Mouse (Mus musculus) G1E-ER4 (cell line): ENCODE results near the gene Tnks2. TPM values are rescaled to one million over a fixed set of nuclear protein-coding genes. Genes with fewer than 3 reads are reported as not detected.

Source experiments
- GATA1 ChIP-seq: IDR thresholded peaks from one replicate; pipeline ENCODE4 v1.8.0; 2012; ENCODE audit warnings: low read length, inconsistent platforms
- polyA plus RNA-seq: library from polyadenylated mRNA; stranded (reverse); fragments of >175 nt; gene quantifications from 2 replicates; pipeline ENCODE4 v1.2.3, GENCODE M21; 2012

The Tnks2 gene
- polyA plus RNA-seq, 1 experiment: 25.8 TPM

GRCm38 (mm10) chr19:36815396-36816271 lies 18.4 kb upstream of the Tnks2 start:
- no peak for TF ChIP-seq GATA1

GRCm38 (mm10) chr19:36818141-36818885 lies 15.7 kb upstream of the Tnks2 start:
- TF ChIP-seq GATA1: no peak

- TF ChIP-seq GATA1: no peak
Observed at GRCm38 (mm10) chr19:36819199-36819598, 14.8 kb upstream of the Tnks2 start.

- TF ChIP-seq GATA1: no peak
Observed at GRCm38 (mm10) chr19:36820469-36820868, 13.6 kb upstream of the Tnks2 start.

- TF ChIP-seq GATA1: no peak
Observed at GRCm38 (mm10) chr19:36822701-36823100, 11.3 kb upstream of the Tnks2 start.

DNA sequence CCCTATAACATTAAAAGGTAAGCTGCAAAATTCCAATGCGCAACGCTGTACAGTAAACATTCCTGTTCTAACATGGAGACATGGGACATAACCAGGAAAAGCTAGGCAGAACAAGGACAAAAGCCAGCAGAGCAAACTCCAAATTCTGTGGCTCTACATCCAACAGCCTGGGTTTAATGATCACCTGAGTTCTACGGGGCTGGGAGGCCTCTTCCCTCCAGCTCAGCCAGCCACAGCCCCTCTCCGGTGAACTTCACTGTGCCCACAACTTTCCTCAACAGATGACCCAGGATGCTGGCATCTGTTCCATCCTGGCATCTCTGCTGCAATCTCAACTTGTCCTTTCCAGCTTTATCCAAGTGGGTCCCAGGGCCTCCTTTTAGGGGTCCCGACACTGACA lies 6.4 kb upstream of the Tnks2 start:
- no peak for TF ChIP-seq GATA1

DNA sequence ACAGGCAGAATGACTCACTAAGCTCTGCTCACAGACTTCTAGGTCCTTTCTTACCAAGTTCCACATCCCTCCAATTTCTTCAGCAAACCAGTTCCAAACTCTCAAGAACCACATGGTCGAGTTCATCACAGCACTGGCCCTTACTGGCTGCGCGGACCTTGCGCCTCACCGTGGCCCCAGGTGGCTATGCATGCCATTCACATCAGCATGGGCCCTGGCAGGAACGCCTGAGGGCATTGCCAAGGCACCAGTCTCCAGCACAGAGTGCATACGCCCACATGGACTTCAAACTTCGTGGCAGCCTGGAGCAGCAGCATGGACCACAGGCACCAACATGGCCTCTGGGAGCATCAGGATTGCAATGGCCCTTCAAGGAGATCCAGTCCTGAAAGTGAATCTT lies 5.7 kb upstream of the Tnks2 start:
- TF ChIP-seq GATA1: no peak

- no peak for TF ChIP-seq GATA1
Observed at GRCm38 (mm10) chr19:36832951-36833787, 863 bp upstream of the Tnks2 start.

DNA sequence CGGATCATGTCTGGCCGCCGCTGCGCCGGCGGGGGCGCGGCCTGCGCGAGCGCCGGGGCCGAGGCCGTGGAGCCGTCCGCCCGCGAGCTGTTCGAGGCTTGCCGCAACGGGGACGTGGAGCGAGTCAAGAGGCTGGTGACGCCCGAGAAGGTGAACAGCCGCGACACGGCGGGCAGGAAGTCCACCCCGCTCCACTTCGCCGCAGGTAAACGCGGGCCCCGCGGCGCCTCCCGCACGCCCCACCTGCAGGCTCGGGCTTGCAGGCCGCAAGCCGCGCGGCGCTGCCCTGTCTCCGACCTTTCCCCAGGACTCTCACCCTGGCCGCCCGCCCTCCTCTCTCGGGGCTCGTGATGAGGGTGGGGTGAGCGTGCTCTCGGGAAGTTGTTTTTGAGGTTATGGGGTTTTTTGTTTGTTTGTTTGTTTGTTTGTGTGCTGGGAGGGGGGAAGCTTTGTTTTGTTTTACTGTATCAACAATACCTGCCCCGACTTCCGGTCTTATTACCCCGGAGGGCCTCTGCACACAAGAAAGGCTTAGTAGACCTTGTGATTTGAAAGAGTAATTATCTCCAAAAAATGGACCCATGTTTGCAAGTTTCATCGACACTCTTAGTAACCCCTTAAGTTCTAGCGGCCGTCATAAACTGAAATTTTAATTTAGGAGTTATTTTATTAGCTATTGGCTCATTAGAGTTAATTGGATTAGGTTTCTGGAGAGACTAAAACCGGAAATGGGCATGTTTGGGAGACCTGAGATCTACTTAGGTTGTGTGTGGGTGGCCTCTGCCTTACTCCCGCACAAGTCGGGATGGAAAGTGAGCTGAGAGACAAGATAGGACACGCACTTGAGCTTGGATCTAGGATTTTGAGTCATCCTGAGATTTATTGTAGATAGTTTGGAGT lies 750 bp downstream of the Tnks2 start:
- no peak for TF ChIP-seq GATA1

DNA sequence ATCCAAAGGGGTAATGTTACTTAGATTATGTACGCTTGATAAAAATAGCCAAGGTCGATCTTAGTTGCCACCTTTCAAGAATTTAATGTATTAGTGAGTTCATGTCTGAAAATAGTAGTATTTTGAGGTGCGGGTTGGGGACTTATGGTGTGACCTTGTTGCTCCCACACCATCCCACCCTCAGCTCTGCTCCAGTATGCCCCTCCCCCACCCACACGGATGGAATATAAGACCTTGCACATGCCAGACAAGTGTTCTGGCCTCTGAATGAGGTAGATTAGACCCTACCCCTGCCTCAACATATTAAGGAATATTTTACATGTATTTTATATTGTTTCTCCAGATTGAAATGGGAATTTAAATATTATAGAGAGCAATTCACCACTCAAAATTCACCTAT lies 2.0 kb downstream of the Tnks2 start:
- TF ChIP-seq GATA1: no peak

- no peak for TF ChIP-seq GATA1
Observed at GRCm38 (mm10) chr19:36840301-36840700, 6.3 kb downstream of the Tnks2 start.

GRCm38 (mm10) chr19:36843866-36844265 lies 9.8 kb downstream of the Tnks2 start:
- TF ChIP-seq GATA1: no peak

DNA sequence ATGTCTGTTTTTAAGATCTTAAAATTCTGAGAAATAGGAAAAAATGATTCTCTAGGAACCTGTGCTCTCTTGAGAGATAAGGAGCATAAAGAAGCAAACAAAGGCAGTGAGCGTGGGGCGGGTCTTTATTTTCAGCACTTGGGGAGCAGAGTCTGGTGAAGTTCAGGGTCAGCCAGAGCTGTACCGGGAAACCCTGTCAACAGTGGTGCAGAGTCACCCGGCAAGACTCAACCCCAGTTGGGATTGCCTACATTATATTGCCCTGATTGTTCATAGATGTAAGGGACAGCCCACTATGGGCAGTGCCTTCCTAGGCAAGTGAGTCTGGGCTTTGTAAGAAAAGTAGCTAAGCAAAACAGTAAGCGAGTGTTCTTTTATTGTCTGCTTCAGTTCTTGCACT lies 11.9 kb downstream of the Tnks2 start:
- no peak for TF ChIP-seq GATA1

- no peak for TF ChIP-seq GATA1
Observed at GRCm38 (mm10) chr19:36853831-36854230, 19.8 kb downstream of the Tnks2 start.

- TF ChIP-seq GATA1: no peak
Observed at GRCm38 (mm10) chr19:36857851-36858250, 23.8 kb downstream of the Tnks2 start.
